Mouse (Mus musculus): ENCODE results near the gene Plk2.

The Plk2 gene

DNA sequence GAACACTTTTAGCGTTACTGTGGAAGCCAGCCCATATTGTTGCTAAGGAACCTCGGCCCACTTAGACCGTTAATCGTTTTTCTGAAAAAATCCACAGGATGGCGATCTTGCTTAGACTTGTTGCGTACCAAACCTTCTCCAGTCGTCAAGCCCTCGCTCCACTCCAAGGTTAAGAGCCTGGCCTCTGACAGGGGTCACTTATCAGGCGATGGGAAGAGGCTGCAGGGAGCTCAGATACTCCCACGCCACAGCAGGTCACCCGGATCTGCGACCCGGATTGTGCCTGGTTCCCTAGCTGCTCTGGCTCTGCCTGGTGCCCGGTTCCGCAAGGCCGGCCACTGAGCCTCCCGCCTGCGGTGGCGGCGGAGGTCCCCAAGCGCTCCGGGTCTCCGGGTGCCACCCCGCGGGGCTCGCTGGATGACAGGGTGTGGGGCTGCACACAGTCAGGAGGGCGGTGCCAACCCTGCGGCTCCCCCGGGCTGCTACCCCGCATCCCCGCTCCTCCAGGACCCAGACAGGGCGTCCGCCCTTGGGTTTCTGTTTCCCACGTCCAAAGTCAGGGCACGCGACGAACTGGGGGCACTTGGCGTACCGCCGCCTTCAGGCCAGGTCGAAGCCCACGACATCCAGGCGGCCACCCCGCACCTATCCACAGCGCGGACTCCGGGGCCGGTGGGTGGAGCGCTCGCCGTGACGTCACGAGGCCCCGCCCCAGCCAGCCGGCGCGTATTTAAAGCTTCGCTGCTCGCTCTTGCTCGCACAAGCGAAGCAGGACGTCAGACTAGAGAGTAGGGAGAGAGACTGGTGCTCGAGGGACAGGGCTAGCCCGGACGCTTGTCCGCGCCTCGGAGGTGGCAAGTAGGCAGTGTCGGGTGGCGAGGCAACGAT is at the start of gene Plk2:
Plk2 (plus strand) TSS at position 756 of the 888 bp plus-strand sequence.
- in situ Hi-C loops (cut with MboI; ENCODE audit: unreplicated experiment in 2 of 2): loop anchor here (10.0 to 25.0 kb wide), 5 partner anchors 570 to 1350 kb away; partner anchors contain the start of gene Gm49496 (in 1 of the 2)

DNA sequence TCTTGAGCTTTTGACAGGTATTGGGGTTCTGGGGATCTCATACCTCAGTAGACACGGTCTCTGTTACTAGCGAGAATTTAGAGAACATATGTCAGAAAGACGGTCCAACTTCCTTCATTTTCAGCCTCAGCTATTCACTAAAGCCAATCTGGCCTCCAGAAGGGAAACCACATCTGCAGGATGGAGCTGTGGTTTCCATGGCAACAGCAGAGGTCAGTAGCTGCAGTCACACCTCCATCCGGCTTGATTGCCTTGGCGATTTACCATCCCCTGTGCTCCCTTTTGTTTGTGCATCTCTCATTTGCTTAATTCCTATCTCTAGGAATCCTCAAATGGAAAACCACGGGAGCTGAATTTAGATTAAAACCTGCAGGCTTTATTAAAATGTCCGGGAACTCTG is 48.1 kb upstream of the Plk2 start:
- in situ Hi-C loops (cut with MboI; ENCODE audit: unreplicated experiment in 2 of 2): no loop called here

DNA sequence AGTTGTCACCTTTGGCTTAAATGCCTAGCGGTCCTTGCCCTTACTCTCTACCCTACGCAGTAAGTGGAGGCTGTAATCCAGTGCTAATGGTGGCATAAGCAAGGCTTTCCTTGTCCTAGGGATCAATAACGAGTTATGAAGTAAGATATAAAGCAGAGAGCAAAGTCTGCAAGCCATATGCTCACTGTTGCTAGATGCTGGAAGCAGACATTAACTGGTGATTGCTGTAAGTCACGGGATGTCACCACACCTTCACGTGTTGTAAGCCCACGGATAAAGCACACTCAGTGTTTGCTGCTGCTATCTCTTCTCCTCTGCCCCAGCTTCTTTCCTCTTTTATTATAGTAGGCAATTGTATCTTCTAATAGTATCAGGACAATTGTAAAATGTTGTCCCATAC is 43.8 kb upstream of the Plk2 start:
- in situ Hi-C loops (cut with MboI; ENCODE audit: unreplicated experiment in 2 of 2): loop anchor here in 1 of 2 experiments (25.0 kb wide), 2 partner anchors 564 to 1114 kb away; no protein-coding TSS in a partner anchor

GRCm38 (mm10) chr13:110356941-110357340 is 37.9 kb upstream of the Plk2 start, which contains the start of gene Gapt:
Gapt (minus strand) TSS chr13:110357199.
- in situ Hi-C loops (cut with MboI; ENCODE audit: unreplicated experiment in 2 of 2): loop anchor here in 1 of 2 experiments (25.0 kb wide), 2 partner anchors 570 to 1120 kb away; no protein-coding TSS in a partner anchor

DNA sequence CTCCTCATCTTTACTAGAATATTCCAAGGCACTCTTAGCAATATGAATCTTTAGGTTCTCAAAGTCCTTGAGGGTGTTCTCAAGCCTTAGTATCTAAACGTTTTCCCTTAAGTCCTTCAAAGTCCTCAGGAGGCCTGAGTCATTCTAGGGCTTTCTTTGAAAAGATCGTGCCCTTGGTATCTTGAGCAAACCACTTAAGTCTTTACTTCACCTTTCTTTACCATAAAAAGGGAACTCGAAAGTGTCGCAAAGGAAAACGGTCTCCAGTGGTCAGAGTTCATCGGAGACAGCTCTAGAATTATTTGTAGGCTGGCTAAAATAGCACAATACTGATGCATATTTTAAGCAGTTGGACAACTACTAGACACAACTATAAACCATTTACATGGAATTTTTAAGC is 31.1 kb upstream of the Plk2 start:
- in situ Hi-C loops (cut with MboI; ENCODE audit: unreplicated experiment in 2 of 2): loop anchor here (10.0 to 25.0 kb wide), 4 partner anchors 299 to 1126 kb away; no protein-coding TSS in a partner anchor

DNA sequence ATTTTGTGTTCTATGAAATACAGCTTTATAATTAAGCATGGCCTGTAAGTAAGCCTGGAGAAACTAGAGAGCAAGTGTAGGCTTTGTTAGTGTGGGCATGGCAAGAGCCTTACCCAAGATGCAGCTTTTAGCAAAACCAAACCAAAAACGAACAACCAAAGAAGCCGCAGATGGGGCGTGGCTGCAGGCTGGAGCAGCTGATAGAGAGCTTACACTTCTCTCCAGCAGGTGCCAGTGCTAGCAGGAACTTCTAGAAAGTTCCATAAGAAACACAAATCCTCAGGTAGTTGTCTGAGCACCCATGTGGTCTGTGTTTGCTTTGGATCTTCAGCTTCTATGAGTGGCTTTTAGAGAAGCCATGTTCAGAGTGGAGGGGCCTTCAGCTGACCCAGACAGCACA is 28.4 kb upstream of the Plk2 start:
- in situ Hi-C loops (cut with MboI; ENCODE audit: unreplicated experiment in 2 of 2): loop anchor here (10.0 to 25.0 kb wide), 4 partner anchors 302 to 1129 kb away; no protein-coding TSS in a partner anchor

- in situ Hi-C loops (cut with MboI; ENCODE audit: unreplicated experiment in 2 of 2): loop anchor here (10.0 to 25.0 kb wide), 4 partner anchors 303 to 1131 kb away; no protein-coding TSS in a partner anchor
These were observed 26.8 kb upstream of the Plk2 start for GRCm38 (mm10) chr13:110367961-110368555.

DNA sequence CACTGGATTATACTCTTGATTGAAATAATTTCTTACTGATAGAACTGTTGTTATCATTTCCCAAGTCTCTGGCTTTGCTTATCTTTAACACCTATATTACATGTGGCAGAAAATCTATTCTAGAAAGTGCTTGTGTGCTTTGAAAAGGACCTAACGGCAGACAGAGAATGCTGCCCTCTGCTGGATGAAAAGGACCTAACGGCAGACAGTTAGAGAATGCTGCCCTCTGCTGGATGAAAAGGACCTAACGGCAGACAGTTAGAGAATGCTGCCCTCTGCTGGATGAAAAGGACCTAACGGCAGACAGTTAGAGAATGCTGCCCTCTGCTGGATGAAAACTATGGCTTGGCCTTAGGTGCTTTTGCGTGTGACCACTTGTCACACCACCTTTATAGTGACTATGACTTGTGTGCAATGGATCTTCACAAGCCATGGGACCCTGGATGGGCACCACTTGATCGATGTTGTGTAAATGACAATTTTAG is 26.2 kb upstream of the Plk2 start:
- in situ Hi-C loops (cut with MboI; ENCODE audit: unreplicated experiment in 2 of 2): loop anchor here (10.0 to 25.0 kb wide), 4 partner anchors 304 to 1131 kb away; no protein-coding TSS in a partner anchor

- in situ Hi-C loops (cut with MboI; ENCODE audit: unreplicated experiment in 2 of 2): loop anchor here (5.0 to 25.0 kb wide), 6 partner anchors 305 to 1135 kb away; no protein-coding TSS in a partner anchor
These were observed 25.2 kb upstream of the Plk2 start for GRCm38 (mm10) chr13:110369673-110370072.

GRCm38 (mm10) chr13:110382447-110382901 is 12.4 kb upstream of the Plk2 start:
- in situ Hi-C loops (cut with MboI; ENCODE audit: unreplicated experiment in 2 of 2): loop anchor here (5.0 to 25.0 kb wide), 6 partner anchors 855 to 1880 kb away; partner anchors contain the start of gene Gm49496 (in 1 of the 2)

GRCm38 (mm10) chr13:110384514-110384913 is 10.3 kb upstream of the Plk2 start:
- in situ Hi-C loops (cut with MboI; ENCODE audit: unreplicated experiment in 2 of 2): loop anchor here (5.0 to 25.0 kb wide), 6 partner anchors 853 to 1878 kb away; partner anchors contain the start of gene Gm49496 (in 1 of the 2)

GRCm38 (mm10) chr13:110392210-110392609 is 2.6 kb upstream of the Plk2 start:
- in situ Hi-C loops (cut with MboI; ENCODE audit: unreplicated experiment in 2 of 2): loop anchor here (10.0 to 25.0 kb wide), 5 partner anchors 573 to 1353 kb away; partner anchors contain the start of gene Gm49496 (in 1 of the 2)

DNA sequence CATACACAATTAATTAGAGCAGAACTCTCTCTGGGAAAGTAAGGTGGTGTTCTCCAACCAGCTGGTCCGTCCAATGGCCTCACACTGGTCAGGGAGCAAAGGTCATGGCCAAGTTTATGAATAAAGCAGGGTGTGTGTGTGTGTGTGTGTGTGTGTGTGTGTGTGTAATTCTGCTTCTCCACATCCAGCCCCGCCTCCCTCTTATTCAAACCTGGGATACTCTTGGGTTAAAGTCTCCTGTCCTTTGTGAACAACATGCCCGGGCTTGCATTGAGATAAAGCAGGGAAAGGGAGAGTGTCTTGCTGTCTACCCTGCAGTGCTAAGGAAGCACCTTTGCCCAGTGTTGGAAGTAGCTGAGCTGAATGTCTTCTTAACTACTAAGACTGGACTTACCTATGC is 2.2 kb upstream of the Plk2 start:
- in situ Hi-C loops (cut with MboI; ENCODE audit: unreplicated experiment in 2 of 2): loop anchor here (10.0 to 25.0 kb wide), 5 partner anchors 572 to 1352 kb away; partner anchors contain the start of gene Gm49496 (in 1 of the 2)

- in situ Hi-C loops (cut with MboI; ENCODE audit: unreplicated experiment in 2 of 2): loop anchor here (10.0 to 25.0 kb wide), 5 partner anchors 570 to 1350 kb away; partner anchors contain the start of gene Gm49496 (in 1 of the 2)
These were observed 441 bp downstream of the Plk2 start for GRCm38 (mm10) chr13:110395179-110395794.

- in situ Hi-C loops (cut with MboI; ENCODE audit: unreplicated experiment in 2 of 2): loop anchor here (10.0 to 25.0 kb wide), 5 partner anchors 569 to 1349 kb away; partner anchors contain the start of gene Gm49496 (in 1 of the 2)
These were observed 1.3 kb downstream of the Plk2 start for GRCm38 (mm10) chr13:110395916-110396685.

DNA sequence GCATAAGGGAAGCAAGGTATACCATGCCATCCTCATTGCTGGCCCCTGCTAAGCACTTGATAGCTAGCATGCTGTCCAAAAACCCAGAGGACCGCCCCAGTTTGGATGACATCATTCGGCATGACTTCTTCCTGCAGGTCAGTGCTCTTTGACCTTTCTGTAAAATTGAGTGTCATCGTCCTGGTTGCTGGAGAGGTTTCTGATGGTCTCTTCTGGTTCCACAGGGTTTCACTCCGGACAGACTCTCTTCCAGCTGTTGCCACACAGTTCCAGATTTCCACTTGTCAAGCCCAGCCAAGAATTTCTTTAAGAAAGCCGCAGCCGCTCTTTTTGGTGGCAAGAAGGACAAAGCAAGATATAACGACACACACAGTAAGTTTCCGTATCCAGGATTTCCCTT is 2.9 kb downstream of the Plk2 start:
- in situ Hi-C loops (cut with MboI; ENCODE audit: unreplicated experiment in 2 of 2): loop anchor here (10.0 to 25.0 kb wide), 5 partner anchors 567 to 1347 kb away; partner anchors contain the start of gene Gm49496 (in 1 of the 2)

- in situ Hi-C loops (cut with MboI; ENCODE audit: unreplicated experiment in 2 of 2): loop anchor here (10.0 to 25.0 kb wide), 5 partner anchors 566 to 1346 kb away; partner anchors contain the start of gene Gm49496 (in 1 of the 2)
These were observed 3.8 kb downstream of the Plk2 start for GRCm38 (mm10) chr13:110398513-110399270.

DNA sequence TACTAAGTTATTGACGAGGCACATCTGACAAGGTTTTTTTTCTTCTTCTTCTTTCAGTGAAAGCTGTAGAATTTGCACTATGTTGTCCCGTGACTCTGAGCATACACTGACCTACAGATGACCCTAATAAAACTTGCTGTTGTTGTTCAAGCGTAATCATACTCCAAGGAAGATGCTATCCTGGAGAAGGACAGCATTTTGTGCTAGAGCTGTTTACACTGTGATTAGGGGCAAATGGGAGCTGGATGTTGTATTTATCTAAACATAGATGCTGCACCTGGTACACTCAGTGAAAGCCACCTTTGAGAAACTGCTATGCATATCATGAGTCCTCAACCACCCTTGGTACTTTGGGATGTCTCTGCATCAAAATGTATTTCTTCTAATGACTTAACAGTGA is 6.6 kb downstream of the Plk2 start:
- in situ Hi-C loops (cut with MboI; ENCODE audit: unreplicated experiment in 2 of 2): no loop called here

Data from v-Abl transformed pro-B cells (cell line).